Mouse (Mus musculus) neural tube, embryonic 11.5 days (tissue): Measurements from ENCODE around the gene Wfdc15a. TPM values are rescaled to one million over a fixed set of nuclear protein-coding genes. Genes with fewer than 3 reads are reported as not detected.

ENCODE experiments used
- ATAC-seq: fragments of 200-750 bp; cut with Nextera tagmentation; 2 replicates; pipeline ENCODE4 v1.8.0; 2017; ENCODE audit warnings: moderate number of reproducible peaks, mild to moderate bottlenecking, moderate TSS enrichment, moderate library complexity; ENCODE audit not compliant: insufficient read depth, low FRiP score, low TSS enrichment
- DNase-seq: peaks from one replicate; pipeline ENCODE4 v3.0.0-alpha.2; 2015; ENCODE audit warnings: low spot score
- H3K27ac ChIP-seq: fragments of 300-500 bp; sonication (generic); 2 replicates; pipeline ENCODE4 v1.5.1; 2014; ENCODE audit warnings: low read depth, mild to moderate bottlenecking, low read length
- H3K27me3 ChIP-seq: fragments of 300-500 bp; sonication (generic); 2 replicates; pipeline ENCODE4 v1.6.1; 2014; ENCODE audit warnings: mild to moderate bottlenecking, low read length, mixed read lengths; ENCODE audit not compliant: control insufficient read depth, insufficient read depth
- H3K36me3 ChIP-seq: fragments of 300-500 bp; sonication (generic); 2 replicates; pipeline ENCODE4 v1.6.1; 2014; ENCODE audit warnings: mild to moderate bottlenecking, low read length, moderate library complexity, mixed read lengths; ENCODE audit not compliant: control insufficient read depth, insufficient read depth
- H3K4me1 ChIP-seq: fragments of 300-500 bp; sonication (generic); 2 replicates; pipeline ENCODE4 v1.6.1; 2014; ENCODE audit warnings: low read length, mixed read lengths; ENCODE audit not compliant: control insufficient read depth, insufficient read depth
- H3K4me2 ChIP-seq: fragments of 300-500 bp; sonication (generic); 2 replicates; pipeline ENCODE4 v1.6.1; 2014; ENCODE audit warnings: low read depth, mild to moderate bottlenecking, moderate library complexity
- H3K4me3 ChIP-seq: fragments of 300-500 bp; sonication (generic); 2 replicates; pipeline ENCODE4 v1.5.1; 2014; ENCODE audit warnings: low read depth, low read length
- H3K9ac ChIP-seq: fragments of 300-500 bp; sonication (generic); 2 replicates; pipeline ENCODE4 v1.6.1; 2014; ENCODE audit warnings: mild to moderate bottlenecking, low read length
- H3K9me3 ChIP-seq: fragments of 300-500 bp; sonication (generic); 2 replicates; pipeline ENCODE4 v1.6.1; 2016; ENCODE audit warnings: low read length; ENCODE audit not compliant: control insufficient read depth
- WGBS: fragments of 180-500 bp; shearing (Covaris S2); extraction: QIAGEN DNeasy Blood & Tissue Kit; methylation state at CpG from one replicate; pipeline ENCODE4 v1.1.7; 2014; 5-methylcytosine and 5-hydroxymethylcytosine counted together
- polyA plus RNA-seq: library from polyadenylated mRNA; unstranded; fragments of >200 nt; fragmentation: Nextera tagmentation; extraction: Ambion mirVana; gene quantifications from 2 replicates; pipeline ENCODE4 v1.2.1, GENCODE M21; 2014

The Wfdc15a gene
- polyA plus RNA-seq, 1 experiment from 2014 or later: not detected

DNA sequence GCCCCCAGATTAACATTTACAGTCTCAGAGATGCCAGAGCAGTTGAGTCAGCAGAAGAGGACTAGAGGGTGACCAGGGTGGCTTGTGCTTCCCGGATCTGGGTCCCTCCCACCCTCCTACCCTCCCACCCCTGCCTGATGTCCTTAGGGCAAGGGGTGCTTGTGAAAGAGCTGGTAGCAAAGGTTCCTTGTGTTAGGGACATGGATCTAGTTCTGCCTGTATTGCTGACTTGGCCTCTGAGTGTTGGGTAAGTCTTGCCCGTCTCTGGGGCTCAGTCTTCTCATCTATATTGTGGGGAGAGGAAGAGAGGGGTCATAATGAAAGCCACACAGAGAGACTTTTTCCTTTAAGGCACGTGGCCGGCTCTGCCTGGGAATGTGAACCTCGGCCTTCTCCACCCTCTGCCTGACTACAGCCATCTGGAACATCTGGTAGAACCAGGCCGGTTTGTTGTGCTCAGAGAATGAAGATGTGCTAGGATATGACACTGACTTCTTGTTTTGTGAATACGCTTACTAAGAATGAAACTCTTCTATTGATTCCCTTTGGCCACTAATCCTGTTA lies 17.2 kb downstream of the Wfdc15a start, which contains the start of gene Wfdc5:
Gene Wfdc5 (minus strand): TSS at position 51 of the 564 bp plus-strand sequence.
- Histone ChIP-seq H3K27me3 (no peaks in the 10 kb centered on the region), H3K4me3 (no peak within 1 kb of the TSS), H3K9me3 (no peaks in the 10 kb centered on the region), H3K9ac (no peak within 1 kb of the TSS), H3K27ac (no peak within 1 kb of the TSS), H3K36me3 (no peaks in the 10 kb centered on the region), H3K4me1 (no peaks in the 10 kb centered on the region), H3K4me2 (no peak within 1 kb of the TSS)
- 79% methylated on average over 7 of the region's 7 CpGs for WGBS
- DNase-seq: no peak
- no peak for ATAC-seq

DNA sequence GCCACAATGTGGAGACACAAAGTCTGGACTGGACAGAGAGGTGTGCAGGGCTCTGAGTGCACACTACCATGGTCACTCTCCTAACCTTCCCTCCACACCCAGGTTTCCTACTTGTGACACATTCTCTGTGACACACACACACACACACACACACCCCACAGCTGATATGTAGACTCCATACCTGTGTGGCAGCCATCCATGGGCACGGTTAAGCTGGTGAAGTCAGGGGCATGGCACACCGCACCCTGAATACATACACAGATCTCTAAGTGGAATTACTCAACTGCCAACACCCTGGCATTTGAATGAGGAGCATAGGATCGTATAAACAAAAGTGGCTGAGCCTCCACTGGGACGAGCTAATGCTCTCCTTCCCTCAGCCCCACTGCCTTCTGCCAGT lies 19.2 kb downstream of the Wfdc15a start:
- H3K9me3 ChIP-seq: no peaks in the 10 kb centered on the region
- ATAC-seq: no peak
- H3K4me1 ChIP-seq: no peaks in the 10 kb centered on the region
- DNase-seq: no peak
- H3K4me3 ChIP-seq: no peak overlapping the region
- no peak overlapping the region for H3K4me2 ChIP-seq
- WGBS: 87% methylated on average over 4 of the region's 4 CpGs
- no peak overlapping the region for H3K9ac ChIP-seq
- no peaks in the 10 kb centered on the region for H3K36me3 ChIP-seq
- no peak overlapping the region for H3K27ac ChIP-seq
- no peaks in the 10 kb centered on the region for H3K27me3 ChIP-seq

DNA sequence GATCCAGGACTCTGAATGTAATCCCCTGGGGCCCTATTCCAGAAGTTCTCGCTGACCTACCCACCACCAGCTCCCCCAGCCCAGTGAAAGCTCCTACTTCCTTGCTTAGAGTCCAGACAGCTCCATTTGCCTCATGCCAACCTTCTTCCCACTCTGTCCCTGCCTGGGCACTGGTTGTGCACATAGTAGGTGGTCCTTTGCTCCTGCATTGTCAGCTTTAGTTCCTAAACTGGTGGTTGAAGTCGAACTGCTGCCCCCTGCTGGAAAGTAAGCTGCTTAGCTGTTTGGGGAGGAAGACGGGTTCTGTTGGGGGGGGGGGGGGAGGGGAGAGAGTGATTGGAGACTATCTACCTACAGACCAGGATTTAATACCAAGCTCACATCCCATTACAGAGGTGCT lies 19.8 kb downstream of the Wfdc15a start:
- no peak for DNase-seq

DNA sequence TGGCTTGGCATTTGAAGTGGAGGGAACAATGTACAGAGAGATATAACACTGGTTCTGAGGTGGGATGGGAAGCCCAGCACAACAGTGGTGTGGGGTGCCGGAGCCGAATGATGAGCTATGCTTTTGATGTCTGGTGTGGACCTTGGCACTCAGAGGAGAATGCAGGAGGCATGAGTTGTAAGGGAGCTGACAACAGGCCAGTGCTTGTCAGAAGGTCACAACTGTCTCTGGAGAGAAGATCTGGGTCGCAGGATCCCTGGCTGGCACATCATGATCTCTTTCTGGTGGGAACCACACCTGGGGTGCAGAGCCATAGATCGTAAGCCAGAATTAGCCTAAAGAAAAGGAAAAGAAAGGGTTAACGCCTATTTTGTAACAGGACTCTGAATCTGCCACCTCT lies 22.1 kb downstream of the Wfdc15a start:
- H3K36me3 ChIP-seq: no peaks in the 10 kb centered on the region
- no peaks in the 10 kb centered on the region for H3K9me3 ChIP-seq
- 74% methylated on average over 5 of the region's 5 CpGs for WGBS
- no peaks in the 10 kb centered on the region for H3K27me3 ChIP-seq
- H3K27ac ChIP-seq: no peak overlapping the region
- H3K4me1 ChIP-seq: no peaks in the 10 kb centered on the region
- no peak overlapping the region for H3K4me3 ChIP-seq
- DNase-seq (no peak), ATAC-seq (no peak)
- no peak overlapping the region for H3K9ac ChIP-seq
- H3K4me2 ChIP-seq: no peak overlapping the region

More for the DNA sequence above, 19.8 kb downstream of the Wfdc15a start:
- Histone ChIP-seq H3K9me3 (no peaks in the 10 kb centered on the region), H3K4me2 (no peak overlapping the region), H3K9ac (no peak overlapping the region), H3K4me1 (no peaks in the 10 kb centered on the region), H3K27ac (no peak overlapping the region), H3K27me3 (no peaks in the 10 kb centered on the region), H3K4me3 (no peak overlapping the region), H3K36me3 (no peaks in the 10 kb centered on the region)
- ATAC-seq: no peak
- 38% methylated on average over 3 of the region's 3 CpGs for WGBS

DNA sequence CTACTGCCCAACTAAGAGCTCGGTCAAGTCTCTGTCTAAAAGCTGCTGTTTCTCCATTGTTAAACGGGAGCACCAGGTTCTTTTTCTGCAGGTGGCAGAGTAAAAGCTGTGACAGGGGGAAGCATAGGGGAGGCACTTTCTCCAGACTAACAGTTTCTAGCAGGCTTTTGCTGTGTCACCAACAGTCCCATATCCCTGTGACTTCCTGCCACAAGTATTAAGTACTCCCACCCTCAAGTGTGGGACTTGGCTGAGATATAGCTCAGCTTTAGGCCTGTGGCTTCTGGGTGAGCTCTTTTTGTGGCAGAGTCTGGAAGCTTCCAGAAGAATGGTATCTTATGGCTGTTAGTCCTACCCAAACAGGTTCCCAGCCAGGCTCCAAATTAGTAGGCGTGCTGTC lies 24.1 kb downstream of the Wfdc15a start:
- no peak overlapping the region for H3K4me2 ChIP-seq
- H3K27ac ChIP-seq: no peak overlapping the region
- peaks cover 3% of the 10 kb centered on the region for H3K4me1 ChIP-seq
- H3K9ac ChIP-seq: no peak overlapping the region
- WGBS: 88% methylated on average over 3 of the region's 3 CpGs
- DNase-seq: no peak
- no peak for ATAC-seq
- no peaks in the 10 kb centered on the region for H3K36me3 ChIP-seq
- peaks cover 12% of the 10 kb centered on the region for H3K27me3 ChIP-seq
- no peaks in the 10 kb centered on the region for H3K9me3 ChIP-seq
- H3K4me3 ChIP-seq: no peak overlapping the region

DNA sequence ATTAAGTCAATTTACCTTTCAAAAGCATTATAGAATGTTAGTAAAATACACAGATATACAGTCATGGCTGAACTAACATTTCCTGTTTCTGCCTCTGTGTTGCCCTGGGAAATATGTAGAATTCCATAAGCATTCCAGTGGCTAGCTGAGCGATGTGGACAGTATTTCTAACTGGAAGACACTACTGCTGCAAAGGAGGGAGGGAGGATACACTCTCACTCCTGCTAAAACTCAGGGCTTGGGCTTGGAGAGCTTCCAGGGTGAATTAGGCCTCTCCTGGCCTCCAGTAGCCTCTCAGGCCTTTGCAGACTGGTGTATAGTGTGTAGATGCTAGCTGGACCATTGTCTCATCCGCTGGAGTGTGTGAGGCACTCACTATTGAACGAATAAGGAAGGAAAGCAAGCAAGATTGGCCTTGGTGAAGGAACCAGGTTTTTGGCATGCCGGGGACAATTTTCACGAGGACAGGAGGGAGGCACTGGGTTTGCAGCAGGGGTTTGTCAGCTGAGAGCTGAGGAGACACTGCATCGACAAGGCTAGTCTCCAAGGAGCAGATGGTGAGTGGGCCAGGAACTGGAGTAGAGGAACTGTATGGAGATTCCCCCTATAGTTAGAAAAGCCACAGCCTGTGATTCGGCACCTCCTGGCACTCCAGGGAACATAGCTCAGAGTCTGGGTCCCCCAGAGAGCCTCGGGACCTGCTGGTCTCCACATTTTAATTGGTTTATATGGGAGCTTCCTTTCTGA lies 25.1 kb downstream of the Wfdc15a start:
- DNase-seq (no peak), ATAC-seq (no peak)
- H3K4me2 ChIP-seq: no peak overlapping the region
- H3K4me1 ChIP-seq: peaks cover 7% of the 10 kb centered on the region
- H3K27me3 ChIP-seq: peaks cover 22% of the 10 kb centered on the region
- no peak overlapping the region for H3K9ac ChIP-seq
- H3K9me3 ChIP-seq: no peaks in the 10 kb centered on the region
- 77% methylated on average over 8 of the region's 8 CpGs for WGBS
- H3K4me3 ChIP-seq: no peak overlapping the region
- no peak overlapping the region for H3K27ac ChIP-seq
- H3K36me3 ChIP-seq: no peaks in the 10 kb centered on the region

DNA sequence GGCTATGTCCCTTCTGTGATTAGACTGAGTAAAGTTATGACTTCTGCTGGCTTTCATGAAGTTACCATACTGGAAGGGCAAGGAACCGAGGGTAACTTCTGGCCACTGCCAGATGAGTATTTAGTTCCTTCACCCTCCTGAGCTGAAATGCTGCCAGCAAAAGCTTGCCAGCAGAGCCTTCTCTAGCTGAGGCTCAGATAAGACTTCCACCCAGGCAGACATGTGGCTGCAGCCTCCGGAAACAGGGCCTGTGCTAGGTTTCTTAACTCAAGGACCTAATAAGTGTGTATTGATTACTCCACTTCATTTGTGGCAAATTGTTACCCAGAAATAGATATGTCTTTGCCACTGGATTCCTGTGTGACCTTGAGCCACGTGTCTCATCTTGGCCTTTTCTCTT lies 26.5 kb downstream of the Wfdc15a start:
- H3K9me3 ChIP-seq: no peaks in the 10 kb centered on the region
- no peak overlapping the region for H3K9ac ChIP-seq
- H3K4me2 ChIP-seq: no peak overlapping the region
- DNase-seq (no peak), ATAC-seq (no peak)
- H3K27me3 ChIP-seq: peaks cover 36% of the 10 kb centered on the region
- no peaks in the 10 kb centered on the region for H3K36me3 ChIP-seq
- no peak overlapping the region for H3K27ac ChIP-seq
- no peak overlapping the region for H3K4me3 ChIP-seq
- peaks cover 7% of the 10 kb centered on the region for H3K4me1 ChIP-seq
- WGBS: 78% methylated on average over 3 of the region's 3 CpGs

DNA sequence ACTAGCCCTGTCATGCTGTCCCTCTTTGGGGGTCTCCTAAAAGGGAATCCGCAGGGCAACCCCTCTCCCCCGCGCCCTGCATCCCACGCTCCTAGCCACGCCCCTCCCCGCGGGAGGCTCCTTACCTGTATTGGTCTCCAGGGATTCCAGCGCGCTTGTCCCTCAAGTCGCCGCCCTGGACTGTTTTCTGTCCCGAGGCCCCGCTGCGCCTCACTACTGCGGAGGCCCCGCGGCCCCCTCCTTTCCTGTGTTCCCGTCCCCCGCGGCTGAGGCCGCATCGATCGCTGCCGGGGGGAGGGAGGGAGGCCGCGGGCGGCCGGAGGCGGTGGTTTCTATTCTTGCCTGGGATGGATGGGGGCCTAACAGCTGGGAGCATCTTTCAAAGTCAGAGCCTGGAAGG lies 29.0 kb downstream of the Wfdc15a start, which contains the start of gene Kcns1:
Gene Kcns1 (minus strand): TSS at position 212 of the 400 bp plus-strand sequence.
- H3K4me2 ChIP-seq: peak within 1 kb of the TSS; percentile 51
- H3K36me3 ChIP-seq: no peaks in the 10 kb centered on the region
- ATAC-seq (no peak), DNase-seq (peak; percentile 39)
- H3K4me1 ChIP-seq: peaks cover 7% of the 10 kb centered on the region
- peak within 1 kb of the TSS; percentile 26; the same call in 1 of the 2 replicates for H3K4me3 ChIP-seq
- H3K27me3 ChIP-seq: peaks cover 61% of the 10 kb centered on the region
- no peaks in the 10 kb centered on the region for H3K9me3 ChIP-seq
- WGBS: under 1% methylated on average over 23 of the region's 29 CpGs
- no peak within 1 kb of the TSS for H3K9ac ChIP-seq
- H3K27ac ChIP-seq: no peak within 1 kb of the TSS

DNA sequence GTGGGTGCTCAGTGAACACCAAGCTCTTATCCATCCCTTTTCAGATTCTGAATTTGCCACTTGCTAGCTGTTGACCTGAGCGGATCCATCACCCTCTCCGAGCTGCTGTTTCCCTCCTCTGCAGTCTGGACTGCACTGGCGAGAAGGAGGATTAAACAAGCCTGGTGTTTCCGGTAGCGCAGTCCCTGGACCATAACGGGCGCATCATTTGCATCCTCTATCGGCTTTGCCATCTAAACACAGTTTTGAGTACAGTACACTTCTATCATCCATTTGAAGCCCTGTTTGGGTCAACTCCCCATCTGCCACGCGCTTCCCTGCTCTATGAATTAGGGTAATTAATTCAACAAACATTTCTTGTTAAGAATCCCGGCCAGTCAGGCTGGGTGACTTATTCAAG lies 29.6 kb downstream of the Wfdc15a start:
- Histone ChIP-seq H3K4me3 (no peak overlapping the region), H3K9ac (no peak overlapping the region), H3K36me3 (no peaks in the 10 kb centered on the region), H3K9me3 (no peaks in the 10 kb centered on the region), H3K27me3 (peaks cover 62% of the 10 kb centered on the region), H3K4me1 (peaks cover 7% of the 10 kb centered on the region), H3K4me2 (peak overlapping the region; percentile 4; the same call in 1 of the 2 replicates), H3K27ac (no peak overlapping the region)
- no peak for ATAC-seq
- 7% methylated on average over 11 of the region's 11 CpGs for WGBS
- DNase-seq: no peak
